Mouse (Mus musculus) G1E (cell line): Measurements from ENCODE around the gene Filip1l.

Experiments
- CTCF ChIP-seq: IDR thresholded peaks from 2 replicates; pipeline ENCODE4 v1.5.1; 2012; ENCODE audit warnings: low read depth, low read length, inconsistent platforms, mixed read lengths
- GATA1 ChIP-seq: IDR thresholded peaks from 2 replicates; pipeline ENCODE4 v1.6.1; 2012; ENCODE audit warnings: borderline replicate concordance, low read length, inconsistent platforms, mixed read lengths
- GATA2 ChIP-seq: IDR thresholded peaks from 2 replicates; pipeline ENCODE4 v1.6.1; 2012; ENCODE audit warnings: low read depth, low read length, inconsistent platforms, borderline replicate concordance
- TAL1 ChIP-seq: conservative IDR thresholded peaks from 2 replicates; pipeline ENCODE4 v1.6.1; 2012; ENCODE audit warnings: low read depth, low read length, inconsistent platforms, mixed read lengths

- no peak for TF ChIP-seq CTCF
- TF ChIP-seq GATA2: no peak
- no peak for TF ChIP-seq GATA1
- no peak for TF ChIP-seq TAL1
These were observed 211.9 kb downstream of the Filip1l start for GRCm38 (mm10) chr16:57564807-57565206.
